Mouse (Mus musculus): ENCODE measurements around the gene Pex3. TPM values are rescaled to one million over a fixed set of nuclear protein-coding genes. Genes with fewer than 3 reads are reported as not detected.
A peak's percentile ranks its signal among the peaks of the same experiment; 100 is the strongest.
"Not testable (repeated sequence)": the region's sequence is repeated elsewhere in the genome, so short reads cannot be mapped to it uniquely, and the experiment has no call there.

The Pex3 gene
- polyA plus RNA-seq, 1 experiment from 2014 or later, result 22.3 TPM

GRCm38 (mm10) chr10:13521857-13522256, 31.1 kb downstream of the Pex3 start:
- H3K27me3 ChIP-seq, result no peaks in the 10 kb centered on the region
- 87% methylated on average over 4 of the region's 4 CpGs for WGBS
- no peaks in the 10 kb centered on the region for H3K9me3 ChIP-seq
- no peak for ATAC-seq (ENCODE audit: low FRiP score)
- no peak overlapping the region for H3K9ac ChIP-seq
- H3K27ac ChIP-seq, result no peak overlapping the region
- H3K4me1 ChIP-seq, result no peaks in the 10 kb centered on the region
- H3K4me2 ChIP-seq, result no peak overlapping the region
- peaks cover 4% of the 10 kb centered on the region; the same call in 1 of the 2 replicates for H3K36me3 ChIP-seq (replicated peaks)
- H3K4me3 ChIP-seq (replicated peaks), result no peak overlapping the region

DNA sequence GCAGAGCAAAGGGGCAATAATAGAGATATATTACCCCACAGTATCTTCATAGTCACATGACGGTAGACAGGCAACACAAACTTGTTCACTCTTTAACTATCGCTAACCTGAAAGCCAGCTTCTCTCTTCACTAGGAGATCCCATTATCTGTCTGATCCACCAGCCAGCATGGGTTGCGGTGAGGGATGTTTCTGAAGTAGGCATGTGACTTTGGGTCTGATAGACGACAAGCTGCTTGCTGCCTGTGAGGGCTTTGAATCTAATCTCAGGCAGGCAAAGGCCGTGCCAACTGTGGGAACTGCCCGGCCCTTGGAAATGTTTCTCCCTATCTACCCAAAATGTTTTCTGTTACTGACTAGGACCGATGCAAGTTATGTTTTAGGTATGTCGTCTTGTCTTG, 50.6 kb downstream of the Pex3 start:
- Histone ChIP-seq H3K36me3 (replicated peaks) (no peaks in the 10 kb centered on the region; the same call in 1 of the 2 replicates), H3K4me1 (0 out of 2 replicates have a peak, but pooled peaks cover 3% of the 10 kb centered on the region), H3K9ac (no peak overlapping the region), H3K4me2 (no peak overlapping the region), H3K9me3 (no peaks in the 10 kb centered on the region), H3K27ac (no peak overlapping the region), H3K4me3 (replicated peaks) (no peak overlapping the region), H3K27me3 (no peaks in the 10 kb centered on the region)
- ATAC-seq (ENCODE audit: low FRiP score), result no peak
- 88% methylated on average over 8 of the region's 8 CpGs for WGBS

GRCm38 (mm10) chr10:13501533-13501932, 51.4 kb downstream of the Pex3 start:
- not testable (repeated sequence) for H3K9me3 ChIP-seq; H3K36me3 ChIP-seq (replicated peaks); H3K27me3 ChIP-seq; H3K4me1 ChIP-seq; H3K27ac ChIP-seq
- ATAC-seq (ENCODE audit: low FRiP score), result peak; percentile 50; the same call in 1 of the 2 replicates
- peak overlapping the region; percentile 77 for H3K4me2 ChIP-seq
- whole genome bisulfite sequencing, result 51% methylated on average over 4 of the region's 4 CpGs
- peak overlapping the region; percentile 60 for H3K4me3 ChIP-seq (replicated peaks)
- peak overlapping the region; percentile 62; the same call in 1 of the 2 replicates for H3K9ac ChIP-seq

GRCm38 (mm10) chr10:13500938-13501496, 51.9 kb downstream of the Pex3 start:
- Histone ChIP-seq H3K4me1 (0 out of 2 replicates have a peak, but pooled peaks cover 3% of the 10 kb centered on the region), H3K4me3 (replicated peaks) (peak overlapping the region; percentile 60), H3K4me2 (peak overlapping the region; percentile 77), H3K9ac (peak overlapping the region; percentile 62), H3K36me3 (replicated peaks) (no peaks in the 10 kb centered on the region; the same call in 1 of the 2 replicates), H3K27me3 (no peaks in the 10 kb centered on the region), H3K27ac (no peak overlapping the region), H3K9me3 (no peaks in the 10 kb centered on the region)
- ATAC-seq (ENCODE audit: low FRiP score), result peak; percentile 90
- under 1% methylated on average over 30 of the region's 30 CpGs for WGBS

DNA sequence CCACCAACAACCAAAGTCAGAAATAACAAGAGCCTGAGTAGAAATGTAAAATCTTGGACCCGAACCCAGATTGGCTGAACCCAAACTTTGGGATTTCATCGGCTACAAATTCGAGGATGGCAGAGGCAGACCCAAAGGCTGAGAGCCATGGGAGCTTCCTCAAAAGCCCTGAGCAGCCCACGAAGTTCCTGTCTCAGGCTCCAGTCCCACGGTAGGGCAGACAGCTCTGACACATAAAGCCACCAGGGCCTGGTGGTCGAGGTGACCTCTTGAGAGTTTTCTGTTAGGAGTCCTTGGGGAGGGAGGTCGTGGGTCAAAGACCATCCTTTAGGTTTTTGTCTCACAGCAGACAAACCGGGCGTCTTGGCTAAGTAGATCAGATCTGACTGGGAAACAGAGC, 52.5 kb downstream of the Pex3 start:
- Histone ChIP-seq H3K4me1 (0 out of 2 replicates have a peak, but pooled peaks cover 3% of the 10 kb centered on the region), H3K4me3 (replicated peaks) (peak overlapping the region; percentile 60; the same call in 1 of the 2 replicates), H3K36me3 (replicated peaks) (no peaks in the 10 kb centered on the region), H3K27ac (no peak overlapping the region), H3K9me3 (no peaks in the 10 kb centered on the region), H3K4me2 (peak overlapping the region; percentile 77), H3K9ac (peak overlapping the region; percentile 62; the same call in 1 of the 2 replicates), H3K27me3 (no peaks in the 10 kb centered on the region)
- WGBS, result 48% methylated on average over 9 of the region's 9 CpGs
- peak; percentile 7; the same call in 1 of the 2 replicates for ATAC-seq (ENCODE audit: low FRiP score)

DNA sequence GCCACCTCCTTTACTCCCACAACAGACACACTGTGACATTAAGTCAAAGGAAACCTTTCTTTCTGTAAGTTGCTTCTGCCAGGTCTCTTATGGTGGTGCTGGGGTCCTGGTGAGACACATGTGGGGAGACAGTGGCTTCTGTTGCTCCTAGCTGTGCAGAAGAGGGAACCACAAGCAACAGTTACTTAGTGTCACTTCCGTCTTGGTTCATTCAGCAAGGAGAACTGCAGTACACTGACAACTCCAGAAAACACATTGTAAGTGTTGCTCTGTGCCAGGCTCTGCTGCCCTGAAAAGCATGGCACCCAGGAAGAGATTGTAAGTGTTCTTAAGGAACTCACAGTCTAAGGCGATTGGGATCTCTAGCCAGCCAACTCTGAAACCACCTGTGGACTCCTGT, 53.6 kb downstream of the Pex3 start, which contains the start of gene Fuca2:
Gene Fuca2 (plus strand): TSS at position 210 of the 400 bp plus-strand sequence.
- Histone ChIP-seq H3K36me3 (replicated peaks) (no peaks in the 10 kb centered on the region), H3K27ac (no peak within 1 kb of the TSS), H3K9me3 (no peaks in the 10 kb centered on the region), H3K4me1 (0 out of 2 replicates have a peak, but pooled peaks cover 3% of the 10 kb centered on the region), H3K9ac (no peak within 1 kb of the TSS), H3K4me3 (replicated peaks) (no peak within 1 kb of the TSS), H3K27me3 (no peaks in the 10 kb centered on the region), H3K4me2 (no peak within 1 kb of the TSS)
- no peak for ATAC-seq (ENCODE audit: low FRiP score)
- WGBS, result 93% methylated on average over 2 of the region's 2 CpGs

DNA sequence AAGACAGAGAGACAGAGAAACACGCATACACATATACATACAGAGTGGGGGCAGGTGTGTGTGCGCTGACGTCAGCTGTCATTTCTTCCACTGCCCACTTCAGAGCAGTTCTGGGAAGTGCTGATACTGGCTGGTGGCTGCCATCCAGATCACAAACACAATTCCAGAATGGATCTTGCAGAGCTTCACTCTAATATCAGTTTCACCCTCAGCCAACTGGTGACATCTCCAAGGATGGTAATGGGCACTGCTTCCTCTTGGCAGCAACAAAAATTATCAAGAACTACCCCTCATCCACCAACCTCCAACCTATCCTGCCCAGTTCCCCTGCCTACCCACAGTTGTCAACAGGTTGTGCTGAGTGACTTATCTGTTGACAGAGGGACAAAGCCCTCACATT, 56.6 kb downstream of the Pex3 start:
- H3K9ac ChIP-seq, result no peak overlapping the region
- H3K4me1 ChIP-seq, result 0 out of 2 replicates have a peak, but pooled peaks cover 3% of the 10 kb centered on the region
- 92% methylated on average over 3 of the region's 3 CpGs for WGBS
- no peaks in the 10 kb centered on the region for H3K27me3 ChIP-seq
- H3K9me3 ChIP-seq, result no peaks in the 10 kb centered on the region
- no peak for ATAC-seq (ENCODE audit: low FRiP score)
- H3K4me3 ChIP-seq (replicated peaks), result no peak overlapping the region
- H3K27ac ChIP-seq, result no peak overlapping the region
- no peaks in the 10 kb centered on the region for H3K36me3 ChIP-seq (replicated peaks)
- H3K4me2 ChIP-seq, result no peak overlapping the region

DNA sequence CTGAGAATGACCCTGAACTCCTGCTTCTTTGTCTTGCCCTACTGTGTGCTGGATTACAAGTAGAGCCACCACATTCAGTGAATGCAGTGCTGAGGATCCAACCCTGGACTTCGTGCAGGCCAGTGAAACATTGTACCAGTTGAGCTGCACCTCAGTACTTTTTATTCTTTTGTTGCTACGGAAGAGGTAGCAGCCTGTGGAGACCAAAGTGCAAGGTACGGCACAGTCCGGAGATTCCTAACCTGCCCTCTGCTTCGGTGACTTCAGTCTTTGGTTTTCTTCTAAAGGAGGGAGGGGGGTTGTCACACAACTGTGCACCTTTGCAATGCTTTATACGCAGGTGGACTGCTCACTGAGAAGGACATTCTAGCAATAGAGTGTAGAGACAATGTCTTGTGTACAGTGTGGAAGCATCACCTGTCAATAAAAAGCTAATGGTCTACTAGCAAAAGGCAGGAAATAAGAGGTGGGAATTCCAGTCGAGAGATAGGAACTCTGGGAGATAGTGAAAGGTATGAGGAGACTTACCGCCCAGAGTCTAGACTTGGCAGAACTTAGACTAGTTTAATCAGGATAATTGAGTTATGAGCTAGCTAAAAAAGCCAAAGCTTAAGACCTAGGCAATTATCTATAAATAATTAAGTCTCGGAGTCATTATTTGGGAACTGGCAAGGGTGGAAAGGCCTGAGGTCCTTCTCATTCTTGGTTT, 58.8 kb downstream of the Pex3 start:
- Histone ChIP-seq H3K27ac (no peak overlapping the region), H3K36me3 (replicated peaks) (no peaks in the 10 kb centered on the region), H3K27me3 (no peaks in the 10 kb centered on the region), H3K9ac (no peak overlapping the region), H3K4me3 (replicated peaks) (no peak overlapping the region), H3K4me2 (no peak overlapping the region), H3K9me3 (no peaks in the 10 kb centered on the region), H3K4me1 (no peaks in the 10 kb centered on the region)
- 88% methylated on average over 9 of the region's 9 CpGs for WGBS
- no peak for ATAC-seq (ENCODE audit: low FRiP score)

GRCm38 (mm10) chr10:13489671-13490070, 63.3 kb downstream of the Pex3 start:
- H3K9ac ChIP-seq, result no peak overlapping the region
- no peak overlapping the region for H3K4me2 ChIP-seq
- H3K4me3 ChIP-seq (replicated peaks), result no peak overlapping the region
- WGBS, result 87% methylated on average over 6 of the region's 6 CpGs
- H3K4me1 ChIP-seq, result no peaks in the 10 kb centered on the region
- no peaks in the 10 kb centered on the region for H3K9me3 ChIP-seq
- no peaks in the 10 kb centered on the region for H3K36me3 ChIP-seq (replicated peaks)
- H3K27me3 ChIP-seq, result no peaks in the 10 kb centered on the region
- H3K27ac ChIP-seq, result no peak overlapping the region
- ATAC-seq (ENCODE audit: low FRiP score), result no peak

- Histone ChIP-seq H3K4me1 (no peaks in the 10 kb centered on the region), H3K27me3 (no peaks in the 10 kb centered on the region), H3K4me2 (no peak overlapping the region), H3K9ac (no peak overlapping the region), H3K36me3 (replicated peaks) (no peaks in the 10 kb centered on the region), H3K9me3 (no peaks in the 10 kb centered on the region), H3K27ac (no peak overlapping the region), H3K4me3 (replicated peaks) (no peak overlapping the region)
- no peak for ATAC-seq (ENCODE audit: low FRiP score)
- 75% methylated on average over 4 of the region's 4 CpGs for WGBS
Measured at GRCm38 (mm10) chr10:13485958-13486357, 67.0 kb downstream of the Pex3 start.

DNA sequence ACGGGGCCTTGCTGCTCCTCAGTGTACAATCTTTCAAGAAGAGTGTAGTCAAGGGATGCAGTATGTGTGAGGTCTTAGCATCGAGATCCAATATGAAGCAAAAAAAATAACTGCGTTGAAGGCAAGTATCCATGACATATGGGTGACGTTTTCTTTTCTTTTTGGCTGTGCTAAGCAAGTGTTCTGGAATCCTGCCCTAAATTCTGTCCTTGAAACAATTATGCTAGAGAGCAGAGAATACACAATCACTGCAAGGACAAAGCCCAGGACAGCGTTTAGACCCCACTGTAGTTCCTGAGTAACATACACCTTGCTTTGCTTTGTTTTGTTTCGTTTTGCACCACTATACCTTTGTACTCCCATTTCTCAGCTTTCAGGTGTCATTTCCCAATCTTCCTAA, 73.6 kb downstream of the Pex3 start:
- no peak for ATAC-seq (ENCODE audit: low FRiP score)
- Histone ChIP-seq H3K9ac (no peak overlapping the region), H3K27me3 (peaks cover 23% of the 10 kb centered on the region), H3K4me2 (no peak overlapping the region), H3K4me3 (replicated peaks) (no peak overlapping the region), H3K27ac (no peak overlapping the region), H3K9me3 (no peaks in the 10 kb centered on the region), H3K4me1 (peaks cover 6% of the 10 kb centered on the region), H3K36me3 (replicated peaks) (no peaks in the 10 kb centered on the region)
- 83% methylated on average over 6 of the region's 6 CpGs for WGBS

- Histone ChIP-seq H3K27me3 (peaks cover 48% of the 10 kb centered on the region), H3K9me3 (no peaks in the 10 kb centered on the region), H3K9ac (no peak overlapping the region), H3K36me3 (replicated peaks) (no peaks in the 10 kb centered on the region), H3K4me2 (no peak overlapping the region), H3K27ac (no peak overlapping the region), H3K4me1 (peaks cover 10% of the 10 kb centered on the region), H3K4me3 (replicated peaks) (no peak overlapping the region)
- 35% methylated on average over 7 of the region's 7 CpGs for WGBS
- no peak for ATAC-seq (ENCODE audit: low FRiP score)
Measured at GRCm38 (mm10) chr10:13475121-13475520, 77.8 kb downstream of the Pex3 start.

All from forebrain, embryonic 12.5 days (tissue).